Mouse (Mus musculus): ENCODE data around the gene Ift57. TPM values are rescaled to one million over a fixed set of nuclear protein-coding genes. Genes with fewer than 3 reads are reported as not detected.

Ift57 gene
- total and polyA plus RNA-seq, 3 experiments, result 13.3 to 28.8 (median 21.3) TPM

GRCm38 (mm10) chr16:49698620-49699525, at the start of gene Ift57 (continued):
- peak; percentile 95 for TF ChIP-seq NELFE (IDR thresholded peaks at IDR 0.05; ENCODE audit: low read depth, low read length)

- no peak for TF ChIP-seq USF1 (IDR thresholded peaks at IDR 0.05; ENCODE audit: low read depth, low read length)
- no peak for TF ChIP-seq ELF1 (IDR thresholded peaks at IDR 0.05; ENCODE audit: low read depth, low read length)
- peak; percentile 18; the same call in 1 of the 2 replicates for TF ChIP-seq SMC3 (IDR thresholded peaks at IDR 0.05; ENCODE audit: low read depth, low read length)
- TF ChIP-seq SIN3A (IDR thresholded peaks at IDR 0.05; ENCODE audit: low read length), result no peak
- no peak for TF ChIP-seq MXI1 (IDR thresholded peaks at IDR 0.05; ENCODE audit: low read depth, low read length)
- TF ChIP-seq KAT2A (IDR thresholded peaks at IDR 0.05; ENCODE audit: insufficient replicate concordance, low read length), result no peak
- TF ChIP-seq GABPA (IDR thresholded peaks at IDR 0.05; ENCODE audit: insufficient replicate concordance, low read depth, low read length), result no peak
- no peak for TF ChIP-seq MEF2A (IDR thresholded peaks at IDR 0.05; ENCODE audit: borderline replicate concordance, low read depth, low read length)
- TF ChIP-seq TCF12 (IDR thresholded peaks at IDR 0.05; ENCODE audit: low read depth, low read length), result no peak
- no peak for TF ChIP-seq RCOR1 (conservative IDR thresholded peaks at IDR 0.05; ENCODE audit: low read depth, low read length)
- no peak for TF ChIP-seq E2F4 (IDR thresholded peaks at IDR 0.05; ENCODE audit: insufficient replicate concordance, low read depth, low read length)
- no peak for TF ChIP-seq TBP (conservative IDR thresholded peaks at IDR 0.05; ENCODE audit: low read depth, low read length)
- peak in 1 of 2 experiments; percentile 52; a peak in 2 of 4 replicates for TF ChIP-seq CTCF (conservative IDR thresholded peaks at IDR 0.05 in 1 of 2, IDR thresholded peaks at IDR 0.05 in 1 of 2; ENCODE audit: low read depth in 2 of 2, low read length in 2 of 2)
- TF ChIP-seq MAZ (IDR thresholded peaks at IDR 0.05; ENCODE audit: low read depth, low read length), result no peak
- no peak for TF ChIP-seq MAFK (IDR thresholded peaks at IDR 0.05; ENCODE audit: insufficient replicate concordance, low read length)
- TF ChIP-seq MAX (IDR thresholded peaks at IDR 0.05; ENCODE audit: low read length), result no peak
- no peak for TF ChIP-seq NRF1 (IDR thresholded peaks at IDR 0.05; ENCODE audit: low read depth, low read length)
- TF ChIP-seq USF2 (conservative IDR thresholded peaks at IDR 0.05; ENCODE audit: low read depth, low read length), result no peak
- TF ChIP-seq RAD21 (IDR thresholded peaks at IDR 0.05; ENCODE audit: low read depth, low read length), result peak; percentile 52
- DNase-seq (ENCODE audit: extremely low read depth), result no peak
- Histone ChIP-seq H3K9ac (ENCODE audit: insufficient read depth, low read depth) (no peak overlapping the region), H3K4me2 (ENCODE audit: insufficient read depth, low read depth, poor library complexity, severe bottlenecking) (no peak overlapping the region), H3K4me3 (replicated peaks in 1 of 3; ENCODE audit: low read depth in 2 of 3, low read length in 2 of 3, poor library complexity in 1 of 3) (no peak overlapping the region), H3K27ac (ENCODE audit: insufficient read depth, low read depth) (no peak overlapping the region), H3K79me2 (replicated peaks; ENCODE audit: control insufficient read depth, extremely low read depth, insufficient read depth, poor library complexity, severe bottlenecking) (no peaks in the 10 kb centered on the region), H3K9me3 (replicated peaks; ENCODE audit: low read length) (no peaks in the 10 kb centered on the region), H3K27me3 (replicated peaks) (no peaks in the 10 kb centered on the region), H3K4me1 (ENCODE audit: control insufficient read depth in 1 of 2, insufficient read depth in 2 of 2) (0 out of 4 replicates have a peak, but pooled peaks cover 0 to 2% of the 10 kb centered on the region in 2 experiments), H3K36me3 (replicated peaks in 1 of 2; ENCODE audit: control insufficient read depth in 1 of 2, insufficient read depth in 1 of 2, low read length in 1 of 2) (no peaks in the 10 kb centered on the region)
- dilution Hi-C loops (cut with MboI; ENCODE audit: extremely low pct_ligation_motif_present, extremely low pct_unique_long_range_greater_than_20kb, low sequenced_read_pairs) (no loop called here), in situ Hi-C loops (cut with MboI; ENCODE audit: low pct_ligation_motif_present, low pct_unique_long_range_greater_than_20kb, low sequenced_read_pairs) (no loop called here)
These were observed 41.9 kb upstream of the Ift57 start for GRCm38 (mm10) chr16:49657182-49657581.

All from CH12.LX (cell line).